Mouse (Mus musculus) midbrain, postnatal 0 days (tissue): ENCODE data around the gene Rps3. TPM values are rescaled to one million over a fixed set of nuclear protein-coding genes. Genes with fewer than 3 reads are reported as not detected.

Experiments
- ATAC-seq: fragments of 200-750 bp; cut with Nextera tagmentation; 2 replicates; pipeline ENCODE4 v1.8.0; 2017; ENCODE audit warnings: moderate number of reproducible peaks, mild to moderate bottlenecking, moderate TSS enrichment, moderate library complexity; ENCODE audit not compliant: low FRiP score
- DNase-seq: peaks from one replicate; pipeline ENCODE4 v3.0.0-alpha.2; 2015; ENCODE audit warnings: low spot score
- H3K27ac ChIP-seq: fragments of 300-500 bp; sonication (generic); 2 replicates; pipeline ENCODE4 v1.5.1; 2014; ENCODE audit warnings: low read depth, mild to moderate bottlenecking, low read length, mixed read lengths
- H3K27me3 ChIP-seq: fragments of 300-500 bp; sonication (generic); 2 replicates; pipeline ENCODE4 v1.6.1; 2014; ENCODE audit warnings: low read length, control low read depth, mixed read lengths; ENCODE audit not compliant: insufficient read depth
- H3K36me3 ChIP-seq: fragments of 300-500 bp; sonication (generic); 2 replicates; pipeline ENCODE4 v1.6.1; 2014; ENCODE audit warnings: low read length, control low read depth, mixed read lengths; ENCODE audit not compliant: insufficient read depth
- H3K4me1 ChIP-seq: fragments of 300-500 bp; sonication (generic); 2 replicates; pipeline ENCODE4 v1.6.1; 2014; ENCODE audit warnings: mild to moderate bottlenecking, control low read depth, antibody characterized with exemption, low read length, mixed read lengths; ENCODE audit not compliant: insufficient read depth
- H3K4me2 ChIP-seq: fragments of 300-500 bp; sonication (generic); 2 replicates; pipeline ENCODE4 v1.6.1; 2014; ENCODE audit warnings: low read depth, mild to moderate bottlenecking, low read length, mixed read lengths; ENCODE audit not compliant: poor library complexity, severe bottlenecking
- H3K4me3 ChIP-seq: fragments of 300-500 bp; sonication (generic); 2 replicates; pipeline ENCODE4 v1.5.1; 2014; ENCODE audit warnings: low read depth, mild to moderate bottlenecking, low read length, moderate library complexity
- H3K9ac ChIP-seq: fragments of 300-500 bp; sonication (generic); replicated peaks from 2 replicates; pipeline ENCODE4 v1.6.1; 2014; ENCODE audit warnings: mild to moderate bottlenecking, low read length, moderate library complexity, mixed read lengths; ENCODE audit not compliant: poor library complexity, severe bottlenecking
- H3K9me3 ChIP-seq: fragments of 300-500 bp; sonication (generic); 2 replicates; pipeline ENCODE4 v1.6.1; 2016; ENCODE audit warnings: low read length, control low read depth
- CTCF ChIP-seq: IDR thresholded peaks from 2 replicates; pipeline ENCODE4 v1.5.1; 2016; ENCODE audit warnings: antibody characterized with exemption, mild to moderate bottlenecking
- WGBS: fragments of 180-500 bp; shearing (Covaris S2); extraction: QIAGEN DNeasy Blood & Tissue Kit; methylation state at CpG from one replicate; pipeline ENCODE4 v1.1.7; 2014; 5-methylcytosine and 5-hydroxymethylcytosine counted together
- polyA plus RNA-seq: library from polyadenylated mRNA; unstranded; fragments of >200 nt; fragmentation: Nextera tagmentation; extraction: Ambion mirVana; gene quantifications from 2 replicates; pipeline ENCODE4 v1.2.1, GENCODE M21; 2015
- total RNA-seq: library from RNA; depleted of rRNA; stranded (reverse); fragments of >200 nt; gene quantifications from 2 replicates; pipeline ENCODE4 v1.2.3, GENCODE M21; 2014

Rps3 gene
- total and polyA plus RNA-seq, 2 experiments from 2014 or later: 440 to 453 TPM

DNA sequence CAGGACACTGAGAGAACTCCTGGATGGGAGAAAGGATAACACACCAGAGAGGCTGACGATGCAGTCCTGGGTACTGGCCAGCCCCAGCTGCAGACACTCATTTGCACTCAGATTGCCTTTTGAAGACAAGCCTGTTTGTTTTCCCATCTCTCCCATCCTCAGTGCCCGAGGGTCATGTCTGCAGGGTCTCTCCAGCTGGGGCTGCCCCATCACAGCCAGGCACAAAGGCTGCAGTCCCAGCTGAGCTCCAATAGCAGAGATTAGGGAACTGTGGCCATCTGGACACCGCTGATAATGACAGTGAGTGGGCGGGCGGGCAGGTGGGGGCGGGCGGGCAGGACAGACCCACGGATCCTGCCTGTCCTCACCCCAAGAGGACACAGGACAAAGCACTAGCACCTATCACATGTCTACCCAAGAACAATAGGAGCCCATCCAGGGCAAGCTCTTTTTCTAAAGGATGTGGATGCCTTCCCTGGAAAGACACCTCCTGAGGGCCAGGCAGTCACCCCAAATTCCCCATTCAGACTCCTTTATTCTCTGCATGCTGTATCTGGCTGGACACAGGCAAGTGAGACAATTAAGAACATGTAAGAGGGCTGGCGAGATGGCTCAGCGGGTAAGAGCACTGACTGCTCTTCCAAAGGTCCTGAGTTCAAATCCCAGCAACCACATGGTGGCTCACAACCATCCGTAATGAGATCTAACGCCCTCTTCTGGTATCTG, 8.5 kb downstream of the Rps3 start:
- H3K36me3 ChIP-seq: peaks cover 45% of the 10 kb centered on the region
- no peak for TF ChIP-seq CTCF
- DNase-seq: peak; percentile 35

DNA sequence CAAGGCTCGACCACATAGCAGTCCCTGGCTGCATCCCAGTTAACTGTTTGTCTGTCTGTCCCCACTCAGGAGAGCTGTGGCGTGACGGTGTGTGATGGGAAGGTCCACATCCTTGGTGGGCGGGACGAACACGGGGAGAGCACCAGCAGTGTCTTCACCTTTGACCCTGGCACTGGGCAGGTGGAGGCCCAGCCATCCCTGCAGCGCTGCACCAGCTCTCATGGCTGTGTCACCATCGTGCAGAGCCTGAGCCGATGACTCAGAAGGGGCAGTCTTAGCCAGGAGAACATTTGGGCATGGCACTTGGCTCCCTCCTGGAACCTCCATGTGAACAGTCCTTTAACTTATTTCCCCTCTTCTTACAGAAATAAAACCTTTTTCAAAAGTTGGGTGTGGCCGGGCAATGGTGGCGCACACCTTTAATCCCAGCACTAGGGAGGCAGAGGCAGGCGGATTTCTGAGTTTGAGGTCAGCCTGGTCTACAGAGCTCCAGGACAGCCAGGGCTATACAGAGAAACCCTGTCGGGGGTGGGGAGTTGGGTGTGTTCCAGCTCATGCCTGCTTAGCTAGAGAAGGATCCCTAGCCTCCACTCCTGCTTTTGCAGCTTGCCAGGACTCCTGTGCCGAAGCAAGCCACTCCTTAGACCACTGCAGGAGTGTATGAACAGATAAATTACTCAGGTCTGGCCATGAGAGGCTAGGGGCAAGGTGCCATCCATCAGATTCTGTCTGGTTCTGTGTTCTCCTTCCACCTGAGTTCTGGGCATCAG, 9.7 kb downstream of the Rps3 start:
- no peak for TF ChIP-seq CTCF
- Histone ChIP-seq H3K4me3 (no peak overlapping the region), H3K27me3 (no peaks in the 10 kb centered on the region), H3K27ac (no peak overlapping the region), H3K9me3 (no peaks in the 10 kb centered on the region), H3K9ac (no peak overlapping the region), H3K4me2 (no peak overlapping the region), H3K4me1 (no peaks in the 10 kb centered on the region), H3K36me3 (peaks cover 33% of the 10 kb centered on the region)
- ATAC-seq (no peak), DNase-seq (no peak)
- WGBS: 84% methylated on average over 14 of the region's 14 CpGs

More for the DNA sequence above, 8.5 kb downstream of the Rps3 start:
- H3K9ac ChIP-seq: no peak overlapping the region
- H3K4me2 ChIP-seq: no peak overlapping the region
- no peak for ATAC-seq
- H3K4me3 ChIP-seq: no peak overlapping the region
- H3K9me3 ChIP-seq: no peaks in the 10 kb centered on the region
- H3K4me1 ChIP-seq: no peaks in the 10 kb centered on the region
- 36% methylated on average over 12 of the region's 12 CpGs for WGBS
- H3K27me3 ChIP-seq: no peaks in the 10 kb centered on the region
- H3K27ac ChIP-seq: no peak overlapping the region

DNA sequence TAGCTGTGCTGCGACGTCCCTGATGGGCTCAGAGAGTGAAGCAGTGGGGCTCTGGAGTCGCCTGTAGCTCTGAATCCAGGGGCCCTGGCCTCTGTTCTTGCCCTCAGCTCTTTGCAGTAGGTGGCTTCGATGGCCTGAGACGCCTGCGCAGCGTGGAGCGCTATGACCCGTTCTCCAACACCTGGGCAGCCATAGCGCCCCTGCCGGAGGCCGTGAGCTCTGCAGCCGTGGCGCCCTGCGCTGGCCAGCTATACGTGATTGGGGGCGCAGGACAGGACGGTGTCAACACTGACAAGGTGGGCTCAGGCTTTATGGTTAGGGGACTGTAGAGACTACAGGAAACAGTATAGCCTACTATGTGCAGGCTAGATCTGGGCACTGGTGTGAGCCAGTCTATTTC, 12.0 kb downstream of the Rps3 start:
- no peak for DNase-seq

DNA sequence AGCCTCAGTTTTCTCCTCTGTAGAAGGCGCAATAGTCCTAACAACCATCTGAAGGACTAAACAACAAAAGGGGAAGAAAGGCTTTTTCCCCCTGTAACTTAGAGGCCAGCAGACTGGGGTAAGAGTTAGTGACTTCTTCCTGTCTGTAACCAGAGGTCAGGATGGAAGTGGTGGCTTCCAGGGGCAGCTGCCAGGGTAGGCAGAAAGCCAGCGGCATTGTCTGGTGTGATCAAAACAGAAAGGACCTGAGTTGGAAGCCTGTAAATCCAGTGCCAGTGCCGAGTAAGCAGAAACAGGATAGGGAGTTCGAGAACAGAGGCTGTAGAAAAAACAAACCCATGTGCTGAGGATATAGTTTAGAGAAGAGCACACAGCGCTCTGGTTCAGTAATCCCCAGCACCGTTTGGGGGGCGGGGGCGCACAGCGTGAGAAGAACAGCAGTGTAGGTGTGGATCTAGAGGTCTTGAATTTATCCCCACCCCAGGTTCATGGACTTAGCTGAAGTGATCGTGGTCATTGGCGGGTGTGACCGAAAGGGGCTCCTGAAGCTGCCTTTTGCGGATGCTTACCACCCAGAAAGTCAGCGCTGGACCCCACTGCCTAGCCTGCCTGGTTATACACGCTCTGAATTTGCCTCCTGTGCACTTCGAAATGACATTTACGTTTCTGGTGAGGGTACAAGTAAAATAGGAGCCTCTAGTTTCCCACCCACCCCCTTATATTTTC, 13.7 kb downstream of the Rps3 start:
- H3K27me3 ChIP-seq: no peaks in the 10 kb centered on the region
- H3K27ac ChIP-seq: peak overlapping the region; percentile 92; the same call in 1 of the 2 replicates
- ATAC-seq (no peak), DNase-seq (no peak)
- no peaks in the 10 kb centered on the region for H3K9me3 ChIP-seq
- H3K4me3 ChIP-seq: 0 out of 2 replicates have a peak overlapping the region, but pooled peaks have one; percentile 51
- H3K4me2 ChIP-seq: no peak overlapping the region
- H3K36me3 ChIP-seq: peaks cover 11% of the 10 kb centered on the region
- peaks cover 11% of the 10 kb centered on the region; the same call in 1 of the 2 replicates for H3K4me1 ChIP-seq
- TF ChIP-seq CTCF: no peak
- H3K9ac ChIP-seq: no peak overlapping the region
- 78% methylated on average over 17 of the region's 17 CpGs for WGBS

More for the DNA sequence above, 12.0 kb downstream of the Rps3 start:
- H3K9ac ChIP-seq: no peak overlapping the region
- H3K36me3 ChIP-seq: peaks cover 13% of the 10 kb centered on the region
- peaks cover 6% of the 10 kb centered on the region; the same call in 1 of the 2 replicates for H3K4me1 ChIP-seq
- no peaks in the 10 kb centered on the region for H3K9me3 ChIP-seq
- no peak overlapping the region for H3K4me3 ChIP-seq
- H3K27ac ChIP-seq: no peak overlapping the region
- peak; percentile 31 for TF ChIP-seq CTCF
- no peaks in the 10 kb centered on the region for H3K27me3 ChIP-seq
- H3K4me2 ChIP-seq: no peak overlapping the region
- no peak for ATAC-seq
- 66% methylated on average over 18 of the region's 18 CpGs for WGBS

- Histone ChIP-seq H3K27me3 (no peaks in the 10 kb centered on the region), H3K9ac (peak overlapping the region; percentile 72), H3K4me1 (peaks cover 11% of the 10 kb centered on the region; the same call in 1 of the 2 replicates), H3K9me3 (no peaks in the 10 kb centered on the region), H3K4me3 (peak overlapping the region; percentile 51), H3K36me3 (peaks cover 11% of the 10 kb centered on the region), H3K4me2 (peak overlapping the region; percentile 72), H3K27ac (peak overlapping the region; percentile 92)
- DNase-seq (peak; percentile 91), ATAC-seq (peak; percentile 88)
- under 1% methylated on average over 81 of the region's 145 CpGs for WGBS
- TF ChIP-seq CTCF: peak; percentile 73
These were observed 15.0 kb downstream of the Rps3 start for GRCm38 (mm10) chr7:99468283-99469132.
